17 mouse cellular contexts compared by ENCODE assay signal in genomic region chr7:29097131-29097530, GRCm38 (mm10).
"Had no signal": no experiment of that assay in that cellular context is flagged by ENCODE, and none has a peak within 500 bp of the region (broad histone marks: within the 10 kb centered on the region; RNA-seq: fewer than 3 reads in every experiment).

No protein-coding gene starts in this region.

- ATAC-seq: lung, postnatal 0 days; midbrain, embryonic 16.5 days had no signal

- DNase-seq: lung, adult 18-20 months; lung, postnatal 14 days; lung, postnatal 4 days; midbrain, embryonic 14.5 days; right cerebral cortex, postnatal 14 days; thymus, adult 2 months; thymus, postnatal 25 days; thymus, postnatal 4 days had no signal

- H3K4me1 ChIP-seq: liver, embryonic 15.5 days; lung, embryonic 15.5 days; midbrain, embryonic 10.5 days; midbrain, embryonic 12.5 days; neural tube, embryonic 12.5 days; stomach, embryonic 15.5 days had no signal

- H3K4me3 ChIP-seq: liver, embryonic 15.5 days; lung, embryonic 15.5 days; midbrain, embryonic 10.5 days; midbrain, embryonic 12.5 days; neural tube, embryonic 12.5 days; stomach, embryonic 15.5 days had no signal

- H3K36me3 ChIP-seq: liver, embryonic 15.5 days; lung, embryonic 15.5 days; midbrain, embryonic 10.5 days; midbrain, embryonic 12.5 days; neural tube, embryonic 12.5 days; stomach, embryonic 15.5 days had no signal

- H3K9ac ChIP-seq: liver, embryonic 15.5 days; lung, embryonic 15.5 days; midbrain, embryonic 12.5 days; neural tube, embryonic 12.5 days; stomach, embryonic 15.5 days had no signal

- H3K9me3 ChIP-seq: liver, embryonic 15.5 days; lung, embryonic 15.5 days; midbrain, embryonic 12.5 days; neural tube, embryonic 12.5 days; stomach, embryonic 15.5 days had no signal

- H3K27me3 ChIP-seq: liver, embryonic 15.5 days; lung, embryonic 15.5 days; midbrain, embryonic 12.5 days; neural tube, embryonic 12.5 days; stomach, embryonic 15.5 days had no signal

- H3K27ac ChIP-seq: liver, embryonic 15.5 days; lung, embryonic 15.5 days; midbrain, embryonic 10.5 days; midbrain, embryonic 12.5 days; neural tube, embryonic 12.5 days; stomach, embryonic 15.5 days; stomach, postnatal 0 days had no signal

- H3K4me2 ChIP-seq: liver, embryonic 15.5 days; lung, embryonic 15.5 days; midbrain, embryonic 12.5 days; neural tube, embryonic 12.5 days; stomach, embryonic 15.5 days had no signal
